Mouse (Mus musculus) forebrain, embryonic 13.5 days (tissue): ENCODE results near the gene AC141477.1. TPM values are rescaled to one million over a fixed set of nuclear protein-coding genes. Genes with fewer than 3 reads are reported as not detected.
A peak's percentile ranks its signal among the peaks of the same experiment; 100 is the strongest.

Source experiments
- ATAC-seq: fragments of 200-750 bp; cut with Nextera tagmentation; 2 replicates; pipeline ENCODE4 v1.8.0; 2017
- H3K27ac ChIP-seq: fragments of 300-500 bp; sonication (generic); 2 replicates; pipeline ENCODE4 v1.5.1; 2015; ENCODE audit warnings: inconsistent platforms, mild to moderate bottlenecking, moderate library complexity
- H3K27me3 ChIP-seq: fragments of 300-500 bp; sonication (generic); 2 replicates; pipeline ENCODE4 v1.6.1; 2015; ENCODE audit warnings: mild to moderate bottlenecking, inconsistent platforms
- H3K36me3 ChIP-seq: fragments of 300-500 bp; sonication (generic); 2 replicates; pipeline ENCODE4 v1.6.1; 2015; ENCODE audit warnings: mild to moderate bottlenecking, inconsistent platforms; ENCODE audit not compliant: poor library complexity, severe bottlenecking
- H3K4me1 ChIP-seq: fragments of 300-500 bp; sonication (generic); 2 replicates; pipeline ENCODE4 v1.6.1; 2015; ENCODE audit warnings: inconsistent platforms
- H3K4me2 ChIP-seq: fragments of 300-500 bp; sonication (generic); 2 replicates; pipeline ENCODE4 v1.6.1; 2015; ENCODE audit warnings: inconsistent platforms, mild to moderate bottlenecking, moderate library complexity
- H3K4me3 ChIP-seq: fragments of 300-500 bp; sonication (generic); 2 replicates; pipeline ENCODE4 v1.5.1; 2015; ENCODE audit warnings: mild to moderate bottlenecking, inconsistent platforms
- H3K9ac ChIP-seq: fragments of 300-500 bp; sonication (generic); 2 replicates; pipeline ENCODE4 v1.6.1; 2015; ENCODE audit warnings: mild to moderate bottlenecking, inconsistent platforms
- H3K9me3 ChIP-seq: fragments of 300-500 bp; sonication (generic); replicated peaks from 2 replicates; pipeline ENCODE4 v1.6.1; 2016; ENCODE audit warnings: inconsistent platforms
- WGBS: fragments of 180-500 bp; shearing (Covaris S2); methylation state at CpG from one replicate; pipeline ENCODE4 v1.1.7; 2015; 5-methylcytosine and 5-hydroxymethylcytosine counted together
- polyA plus RNA-seq: library from polyadenylated mRNA; unstranded; fragments of >200 nt; fragmentation: Nextera tagmentation; extraction: Ambion mirVana; gene quantifications from 2 replicates; pipeline ENCODE4 v1.2.1, GENCODE M21; 2015

AC141477.1 gene
- polyA plus RNA-seq, 1 experiment from 2014 or later = 2.1 TPM

- Histone ChIP-seq H3K36me3 (no peaks in the 10 kb centered on the region), H3K9me3 (no peaks in the 10 kb centered on the region), H3K27me3 (no peaks in the 10 kb centered on the region), H3K4me2 (no peak within 1 kb of the TSS), H3K9ac (no peak within 1 kb of the TSS; the same call in 1 of the 2 replicates), H3K4me1 (no peaks in the 10 kb centered on the region), H3K4me3 (no peak within 1 kb of the TSS), H3K27ac (no peak within 1 kb of the TSS)
- WGBS = 57% methylated on average over 5 of the region's 5 CpGs
- no peak for ATAC-seq
These were observed 8.6 kb upstream of the AC141477.1 start, which contains the start of gene 2610028H24Rik for GRCm38 (mm10) chr10:76448851-76449250. TSS of gene 2610028H24Rik (plus strand) at chr10:76449081.

GRCm38 (mm10) chr10:76447406-76448229 lies 7.4 kb upstream of the AC141477.1 start:
- Histone ChIP-seq H3K4me2 (no peak overlapping the region), H3K4me3 (no peak overlapping the region), H3K9me3 (no peaks in the 10 kb centered on the region), H3K36me3 (no peaks in the 10 kb centered on the region), H3K27ac (no peak overlapping the region), H3K4me1 (peaks cover 7% of the 10 kb centered on the region), H3K27me3 (no peaks in the 10 kb centered on the region), H3K9ac (no peak overlapping the region; the same call in 1 of the 2 replicates)
- WGBS = 82% methylated on average over 15 of the region's 15 CpGs
- no peak for ATAC-seq

- Histone ChIP-seq H3K4me2 (no peak overlapping the region), H3K4me1 (peaks cover 15% of the 10 kb centered on the region), H3K9me3 (no peaks in the 10 kb centered on the region), H3K27me3 (no peaks in the 10 kb centered on the region), H3K36me3 (no peaks in the 10 kb centered on the region), H3K4me3 (no peak overlapping the region), H3K27ac (no peak overlapping the region), H3K9ac (no peak overlapping the region)
- no peak for ATAC-seq
- WGBS = 83% methylated on average over 4 of the region's 4 CpGs
These were observed 5.9 kb upstream of the AC141477.1 start for GRCm38 (mm10) chr10:76445996-76446681.

GRCm38 (mm10) chr10:76442178-76443088 lies 2.2 kb upstream of the AC141477.1 start, which contains the start of gene Pcnt:
TSS of gene Pcnt (minus strand) at chr10:76442786.
- peak; percentile 99 for ATAC-seq
- peak within 1 kb of the TSS; percentile 78 for H3K4me2 ChIP-seq
- under 1% methylated on average over 78 of the region's 78 CpGs for WGBS

GRCm38 (mm10) chr10:76439107-76439890 lies 945 bp downstream of the AC141477.1 start:
- Histone ChIP-seq H3K4me1 (peaks cover 19% of the 10 kb centered on the region), H3K9ac (no peak overlapping the region), H3K4me2 (no peak overlapping the region), H3K27me3 (no peaks in the 10 kb centered on the region), H3K9me3 (no peaks in the 10 kb centered on the region), H3K36me3 (peaks cover 56% of the 10 kb centered on the region), H3K27ac (no peak overlapping the region), H3K4me3 (no peak overlapping the region)
- ATAC-seq = no peak
- WGBS = 95% methylated on average over 9 of the region's 9 CpGs

More at GRCm38 (mm10) chr10:76442178-76443088, 2.2 kb upstream of the AC141477.1 start, which contains the start of gene Pcnt:
- H3K9ac ChIP-seq = peak within 1 kb of the TSS; percentile 76
- H3K9me3 ChIP-seq = no peaks in the 10 kb centered on the region
- H3K36me3 ChIP-seq = peaks cover 24% of the 10 kb centered on the region
- no peaks in the 10 kb centered on the region for H3K27me3 ChIP-seq
- H3K4me1 ChIP-seq = peaks cover 19% of the 10 kb centered on the region
- H3K27ac ChIP-seq = peak within 1 kb of the TSS; percentile 91
- H3K4me3 ChIP-seq = peak within 1 kb of the TSS; percentile 63

GRCm38 (mm10) chr10:76433925-76434324 lies 6.3 kb downstream of the AC141477.1 start:
- Histone ChIP-seq H3K36me3 (peaks cover 98% of the 10 kb centered on the region), H3K9me3 (no peaks in the 10 kb centered on the region), H3K4me2 (no peak overlapping the region), H3K4me3 (no peak overlapping the region), H3K27ac (no peak overlapping the region), H3K4me1 (no peaks in the 10 kb centered on the region), H3K27me3 (no peaks in the 10 kb centered on the region), H3K9ac (no peak overlapping the region)
- 91% methylated on average over 11 of the region's 11 CpGs for WGBS
- no peak for ATAC-seq

- H3K9ac ChIP-seq = no peak overlapping the region
- no peaks in the 10 kb centered on the region for H3K4me1 ChIP-seq
- no peaks in the 10 kb centered on the region for H3K9me3 ChIP-seq
- H3K4me2 ChIP-seq = no peak overlapping the region
- H3K27ac ChIP-seq = no peak overlapping the region
- H3K4me3 ChIP-seq = no peak overlapping the region
- no peak for ATAC-seq
- no peaks in the 10 kb centered on the region for H3K27me3 ChIP-seq
- 93% methylated on average over 7 of the region's 7 CpGs for WGBS
- H3K36me3 ChIP-seq = peaks cover 95% of the 10 kb centered on the region
These were observed 14.6 kb downstream of the AC141477.1 start for GRCm38 (mm10) chr10:76425674-76426073.

- 91% methylated on average over 12 of the region's 12 CpGs for WGBS
- Histone ChIP-seq H3K4me1 (no peaks in the 10 kb centered on the region), H3K9me3 (no peaks in the 10 kb centered on the region), H3K4me2 (no peak overlapping the region), H3K27me3 (no peaks in the 10 kb centered on the region), H3K9ac (no peak overlapping the region), H3K27ac (no peak overlapping the region), H3K4me3 (no peak overlapping the region), H3K36me3 (peaks cover 97% of the 10 kb centered on the region)
- no peak for ATAC-seq
These were observed 23.4 kb downstream of the AC141477.1 start for GRCm38 (mm10) chr10:76416811-76417210.

- H3K27ac ChIP-seq = no peak overlapping the region
- 91% methylated on average over 10 of the region's 10 CpGs for WGBS
- ATAC-seq = no peak
- H3K36me3 ChIP-seq = peaks cover 92% of the 10 kb centered on the region
- H3K27me3 ChIP-seq = no peaks in the 10 kb centered on the region
- no peaks in the 10 kb centered on the region for H3K9me3 ChIP-seq
- H3K4me2 ChIP-seq = no peak overlapping the region
- H3K9ac ChIP-seq = no peak overlapping the region
- H3K4me3 ChIP-seq = no peak overlapping the region
- H3K4me1 ChIP-seq = no peaks in the 10 kb centered on the region
These were observed 31.7 kb downstream of the AC141477.1 start for GRCm38 (mm10) chr10:76408520-76408919.

GRCm38 (mm10) chr10:76392596-76392995 lies 47.6 kb downstream of the AC141477.1 start:
- no peak for ATAC-seq
- no peaks in the 10 kb centered on the region for H3K4me1 ChIP-seq
- no peak overlapping the region for H3K9ac ChIP-seq
- H3K9me3 ChIP-seq = no peaks in the 10 kb centered on the region
- no peaks in the 10 kb centered on the region for H3K27me3 ChIP-seq
- no peak overlapping the region for H3K4me3 ChIP-seq
- H3K36me3 ChIP-seq = peaks cover 65% of the 10 kb centered on the region
- 97% methylated on average over 12 of the region's 12 CpGs for WGBS
- H3K27ac ChIP-seq = no peak overlapping the region
- H3K4me2 ChIP-seq = no peak overlapping the region

- H3K36me3 ChIP-seq = peaks cover 62% of the 10 kb centered on the region
- H3K27ac ChIP-seq = no peak overlapping the region
- H3K9me3 ChIP-seq = no peaks in the 10 kb centered on the region
- H3K4me2 ChIP-seq = no peak overlapping the region
- H3K4me1 ChIP-seq = no peaks in the 10 kb centered on the region
- 84% methylated on average over 9 of the region's 9 CpGs for WGBS
- H3K9ac ChIP-seq = no peak overlapping the region
- H3K27me3 ChIP-seq = no peaks in the 10 kb centered on the region
- H3K4me3 ChIP-seq = no peak overlapping the region
- ATAC-seq = no peak
These were observed 48.5 kb downstream of the AC141477.1 start for GRCm38 (mm10) chr10:76391786-76392185.
